Mouse (Mus musculus): Measurements from ENCODE around the gene Mei4. TPM values are rescaled to one million over a fixed set of nuclear protein-coding genes. Genes with fewer than 3 reads are reported as not detected.

Mei4 gene
- under 1 TPM in 1 of 2 experiments, not detected in 1; 0.27 TPM for total RNA-seq (2023)

GRCm38 (mm10) chr9:81863181-81863887 lies at the start of gene Mei4:
Mei4 (plus strand) TSS chr9:81863670.

Other genes with a start within 250 kb of the Mei4 start
- not detected for gene Htr1b, start 229.8 kb upstream of the Mei4 start, total RNA-seq (2023)

Data from monocyte, adult 59 days (primary cell).